Mouse (Mus musculus) limb, embryonic 11.5 days (tissue): ENCODE results near the gene Aktip. TPM values are rescaled to one million over a fixed set of nuclear protein-coding genes. Genes with fewer than 3 reads are reported as not detected.

ENCODE experiments used
- ATAC-seq: fragments of 200-750 bp; cut with Nextera tagmentation; 2 replicates; pipeline ENCODE4 v1.8.0; 2017; ENCODE audit warnings: low read depth; ENCODE audit not compliant: insufficient number of reproducible peaks, low FRiP score, low TSS enrichment
- DNase-seq: peaks from one replicate; pipeline ENCODE4 v3.0.0-alpha.2; 2015; ENCODE audit warnings: low spot score
- H3K27ac ChIP-seq: fragments of 300-500 bp; sonication (generic); replicated peaks from 2 replicates; pipeline ENCODE4 v1.5.1; 2014; ENCODE audit warnings: low read depth, mild to moderate bottlenecking, low read length
- H3K27me3 ChIP-seq: fragments of 300-500 bp; sonication (generic); 2 replicates; pipeline ENCODE4 v1.6.1; 2014; ENCODE audit warnings: mild to moderate bottlenecking, low read length, mixed read lengths; ENCODE audit not compliant: control insufficient read depth, insufficient read depth
- H3K36me3 ChIP-seq: fragments of 300-500 bp; sonication (generic); 2 replicates; pipeline ENCODE4 v1.6.1; 2014; ENCODE audit warnings: mild to moderate bottlenecking, low read length, moderate library complexity, mixed read lengths; ENCODE audit not compliant: control insufficient read depth, insufficient read depth
- H3K4me1 ChIP-seq: fragments of 300-500 bp; sonication (generic); 2 replicates; pipeline ENCODE4 v1.6.1; 2014; ENCODE audit warnings: low read length, mixed read lengths; ENCODE audit not compliant: control insufficient read depth, insufficient read depth
- H3K4me2 ChIP-seq: fragments of 300-500 bp; sonication (generic); 2 replicates; pipeline ENCODE4 v1.6.1; 2014; ENCODE audit warnings: low read depth, mild to moderate bottlenecking, moderate library complexity; ENCODE audit not compliant: severe bottlenecking
- H3K4me3 ChIP-seq: fragments of 300-500 bp; sonication (generic); 2 replicates; pipeline ENCODE4 v1.5.1; 2014; ENCODE audit warnings: low read depth, low read length
- H3K9ac ChIP-seq: fragments of 300-500 bp; sonication (generic); 2 replicates; pipeline ENCODE4 v1.6.1; 2014; ENCODE audit warnings: mild to moderate bottlenecking, low read length
- H3K9me3 ChIP-seq: fragments of 300-500 bp; sonication (generic); 2 replicates; pipeline ENCODE4 v1.6.1; 2016; ENCODE audit warnings: low read length; ENCODE audit not compliant: control insufficient read depth
- WGBS: fragments of 180-500 bp; shearing (Covaris S2); extraction: QIAGEN DNeasy Blood & Tissue Kit; methylation state at CpG from one replicate; pipeline ENCODE4 v1.1.7; 2014; 5-methylcytosine and 5-hydroxymethylcytosine counted together
- polyA plus RNA-seq: library from polyadenylated mRNA; unstranded; fragments of >200 nt; fragmentation: Nextera tagmentation; extraction: Ambion mirVana; gene quantifications from 2 replicates; pipeline ENCODE4 v1.2.1, GENCODE M21; 2014

The Aktip gene
- 45.4 and 45.6 TPM in 2 replicates for polyA plus RNA-seq

- Histone ChIP-seq H3K4me1 (no peaks in the 10 kb centered on the region), H3K9ac (no peak within 1 kb of the TSS), H3K36me3 (no peaks in the 10 kb centered on the region), H3K4me3 (no peak within 1 kb of the TSS), H3K9me3 (no peaks in the 10 kb centered on the region; the same call in 1 of the 2 replicates), H3K27me3 (no peaks in the 10 kb centered on the region), H3K4me2 (no peak within 1 kb of the TSS), H3K27ac (no peak within 1 kb of the TSS)
- ATAC-seq = no peak
- whole genome bisulfite sequencing = 92% methylated on average over 7 of the region's 7 CpGs
- DNase-seq = no peak
Observed at GRCm38 (mm10) chr8:91199876-91200275, at the start of gene Aktip. Aktip (minus strand) TSS chr8:91199976.

GRCm38 (mm10) chr8:91245821-91246454, 46.2 kb upstream of the Aktip start:
- H3K4me2 ChIP-seq = no peak overlapping the region
- ATAC-seq = no peak
- H3K4me1 ChIP-seq = no peaks in the 10 kb centered on the region
- 67% methylated on average over 4 of the region's 4 CpGs for WGBS
- H3K9ac ChIP-seq = no peak overlapping the region
- no peak overlapping the region for H3K27ac ChIP-seq
- H3K36me3 ChIP-seq = no peaks in the 10 kb centered on the region
- no peak for DNase-seq
- H3K27me3 ChIP-seq = no peaks in the 10 kb centered on the region
- H3K9me3 ChIP-seq = no peaks in the 10 kb centered on the region
- H3K4me3 ChIP-seq = no peak overlapping the region

GRCm38 (mm10) chr8:91242721-91243120, 42.9 kb upstream of the Aktip start:
- ATAC-seq = no peak
- Histone ChIP-seq H3K36me3 (no peaks in the 10 kb centered on the region), H3K27ac (no peak overlapping the region), H3K4me3 (no peak overlapping the region), H3K4me1 (no peaks in the 10 kb centered on the region), H3K9me3 (no peaks in the 10 kb centered on the region), H3K27me3 (no peaks in the 10 kb centered on the region), H3K4me2 (no peak overlapping the region), H3K9ac (no peak overlapping the region)
- WGBS = 56% methylated on average over 1 of the region's 1 CpGs
- DNase-seq = no peak

- Histone ChIP-seq H3K9ac (no peak overlapping the region), H3K4me2 (no peak overlapping the region), H3K4me1 (no peaks in the 10 kb centered on the region), H3K27me3 (no peaks in the 10 kb centered on the region), H3K4me3 (no peak overlapping the region), H3K36me3 (no peaks in the 10 kb centered on the region), H3K27ac (no peak overlapping the region), H3K9me3 (no peaks in the 10 kb centered on the region)
- no peak for DNase-seq
- ATAC-seq = no peak
- whole genome bisulfite sequencing = 72% methylated on average over 8 of the region's 8 CpGs
Observed at GRCm38 (mm10) chr8:91241873-91242519, 42.2 kb upstream of the Aktip start.

- Histone ChIP-seq H3K27me3 (no peaks in the 10 kb centered on the region), H3K9me3 (no peaks in the 10 kb centered on the region), H3K4me1 (no peaks in the 10 kb centered on the region), H3K4me2 (no peak overlapping the region), H3K4me3 (no peak overlapping the region), H3K27ac (no peak overlapping the region), H3K9ac (no peak overlapping the region), H3K36me3 (no peaks in the 10 kb centered on the region)
- 26% methylated on average over 5 of the region's 5 CpGs for WGBS
- ATAC-seq (no peak), DNase-seq (no peak)
Observed at GRCm38 (mm10) chr8:91241371-91241770, 41.6 kb upstream of the Aktip start.

- H3K27ac ChIP-seq = no peak overlapping the region
- ATAC-seq (no peak), DNase-seq (no peak)
- H3K36me3 ChIP-seq = no peaks in the 10 kb centered on the region
- H3K4me1 ChIP-seq = no peaks in the 10 kb centered on the region
- no peaks in the 10 kb centered on the region for H3K9me3 ChIP-seq
- H3K4me2 ChIP-seq = no peak overlapping the region
- 81% methylated on average over 2 of the region's 2 CpGs for WGBS
- H3K9ac ChIP-seq = no peak overlapping the region
- no peaks in the 10 kb centered on the region for H3K27me3 ChIP-seq
- no peak overlapping the region for H3K4me3 ChIP-seq
Observed at GRCm38 (mm10) chr8:91237191-91237590, 37.4 kb upstream of the Aktip start.

- Histone ChIP-seq H3K4me1 (no peaks in the 10 kb centered on the region), H3K9me3 (no peaks in the 10 kb centered on the region), H3K4me3 (no peak overlapping the region), H3K36me3 (no peaks in the 10 kb centered on the region), H3K4me2 (no peak overlapping the region), H3K27me3 (no peaks in the 10 kb centered on the region), H3K9ac (no peak overlapping the region), H3K27ac (no peak overlapping the region)
- DNase-seq (no peak), ATAC-seq (no peak)
- 93% methylated on average over 2 of the region's 2 CpGs for WGBS
Observed at GRCm38 (mm10) chr8:91234097-91234496, 34.3 kb upstream of the Aktip start.

GRCm38 (mm10) chr8:91227421-91227841, 27.7 kb upstream of the Aktip start:
- Histone ChIP-seq H3K4me2 (no peak overlapping the region), H3K4me1 (no peaks in the 10 kb centered on the region), H3K9me3 (no peaks in the 10 kb centered on the region), H3K27ac (no peak overlapping the region), H3K36me3 (no peaks in the 10 kb centered on the region), H3K27me3 (no peaks in the 10 kb centered on the region), H3K4me3 (no peak overlapping the region), H3K9ac (no peak overlapping the region)
- DNase-seq = no peak
- ATAC-seq = no peak
- 92% methylated on average over 7 of the region's 7 CpGs for WGBS
